Mouse (Mus musculus) adrenal gland, adult (tissue): ENCODE data around the gene 4930562C15Rik.
A peak's percentile ranks its signal among the peaks of the same experiment; 100 is the strongest.

ENCODE experiments used
- DNase-seq, 2 experiments: peaks; one replicate each; pipeline ENCODE4 v3.0.0; 2022 to 2023; ENCODE audit warnings: low spot score in 1 of 2; ENCODE audit not compliant: inconsistent age in 2 of 2

Gene 4930562C15Rik

DNA sequence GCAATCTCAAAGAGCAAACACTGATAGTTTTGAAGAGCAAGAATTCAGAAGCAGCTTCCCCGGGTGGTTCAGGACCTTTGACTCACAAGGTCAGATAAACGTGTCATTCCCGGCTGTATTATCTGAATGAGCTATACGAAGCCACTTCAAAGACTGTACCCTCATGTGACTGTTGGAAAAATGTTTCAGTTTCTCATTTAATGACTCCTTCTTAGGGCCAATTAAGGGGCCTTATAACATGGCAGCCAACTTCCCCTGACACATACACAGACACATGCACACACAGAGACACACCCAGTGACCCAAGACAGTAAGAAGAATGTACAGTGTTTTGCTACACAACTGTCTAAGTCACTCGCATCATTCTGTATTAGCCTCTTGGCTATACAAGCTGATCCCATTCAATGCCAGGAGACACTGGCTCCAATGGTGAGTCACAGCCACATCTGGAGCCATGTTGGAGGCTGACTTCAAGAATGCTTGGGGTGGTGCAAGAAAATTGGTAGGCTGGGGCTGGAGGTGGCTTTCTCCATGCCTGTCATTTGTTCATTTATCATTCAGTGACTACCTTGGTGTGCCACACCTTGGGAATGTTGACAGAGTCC is 19.9 kb downstream of the 4930562C15Rik start:
- DNase-seq: no peak

DNA sequence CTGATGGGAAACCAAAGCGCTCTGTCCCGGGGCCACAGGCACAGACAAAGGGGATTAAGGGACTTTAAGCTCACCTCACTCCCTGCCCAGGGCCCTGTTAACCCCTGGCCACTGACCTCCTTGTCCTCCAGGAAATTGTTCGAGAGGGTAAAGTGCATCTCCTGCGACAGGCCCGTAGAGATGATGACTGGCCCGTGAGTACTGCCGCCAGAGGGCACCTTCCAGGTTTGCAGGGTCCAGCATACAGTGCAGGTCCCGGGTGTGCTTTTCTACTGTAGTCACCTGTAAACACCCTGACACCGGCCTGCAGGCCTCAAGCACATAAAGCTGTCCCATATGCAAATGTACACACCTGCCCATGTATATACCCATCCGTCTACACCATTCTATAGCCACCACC is 26.2 kb downstream of the 4930562C15Rik start:
- no peak for DNase-seq

DNA sequence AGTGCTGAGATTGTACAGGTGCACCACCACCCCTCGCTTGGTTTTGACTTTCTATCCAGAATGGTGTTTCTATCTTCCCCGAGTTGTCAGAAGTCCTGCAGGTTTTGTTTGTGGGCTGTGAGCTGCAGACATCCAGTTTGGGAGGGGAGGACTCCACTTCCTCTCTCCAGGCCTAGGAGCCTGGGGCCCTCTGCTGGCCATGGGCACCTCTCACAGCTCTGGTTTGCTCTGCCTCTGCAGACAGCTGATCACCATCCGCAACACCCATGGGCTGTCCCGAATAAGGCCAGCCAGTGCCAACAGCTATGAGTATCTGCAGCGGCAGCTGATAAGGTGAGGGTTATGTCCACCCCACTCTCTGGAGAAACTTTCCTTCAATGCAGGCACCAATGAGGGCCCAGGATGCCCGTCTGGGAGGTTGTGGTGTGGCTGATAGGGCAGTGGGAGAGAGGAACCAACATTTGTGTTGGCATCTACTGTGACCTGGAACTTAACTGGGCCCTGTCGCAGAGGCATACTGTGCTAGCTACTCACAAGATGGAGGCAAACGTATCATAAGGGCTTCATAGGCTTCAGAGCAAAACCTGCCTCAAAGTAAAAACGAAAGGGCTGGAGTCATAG is 27.8 kb downstream of the 4930562C15Rik start:
- DNase-seq: peak; percentile 78 to 93

DNA sequence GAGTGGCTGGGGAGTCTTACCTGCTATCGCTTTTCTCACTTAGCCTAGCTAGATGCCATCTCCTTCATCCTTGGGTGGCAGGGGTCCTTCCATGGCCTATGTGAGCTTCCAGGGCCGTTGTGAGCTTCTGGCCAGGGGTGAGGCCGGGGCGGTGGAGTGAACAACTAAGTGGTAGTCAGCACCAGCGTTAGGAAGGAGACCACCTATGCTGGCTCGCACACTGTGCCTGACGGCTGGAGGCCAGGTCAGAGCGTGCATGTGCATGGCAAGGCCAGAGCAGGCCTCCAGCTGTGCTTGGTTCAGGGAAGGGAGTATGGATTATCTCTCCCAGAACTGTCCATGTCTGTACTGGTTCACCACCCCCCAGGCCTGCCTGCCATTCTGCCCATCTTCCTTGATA is 28.5 kb downstream of the 4930562C15Rik start:
- no peak for DNase-seq

DNA sequence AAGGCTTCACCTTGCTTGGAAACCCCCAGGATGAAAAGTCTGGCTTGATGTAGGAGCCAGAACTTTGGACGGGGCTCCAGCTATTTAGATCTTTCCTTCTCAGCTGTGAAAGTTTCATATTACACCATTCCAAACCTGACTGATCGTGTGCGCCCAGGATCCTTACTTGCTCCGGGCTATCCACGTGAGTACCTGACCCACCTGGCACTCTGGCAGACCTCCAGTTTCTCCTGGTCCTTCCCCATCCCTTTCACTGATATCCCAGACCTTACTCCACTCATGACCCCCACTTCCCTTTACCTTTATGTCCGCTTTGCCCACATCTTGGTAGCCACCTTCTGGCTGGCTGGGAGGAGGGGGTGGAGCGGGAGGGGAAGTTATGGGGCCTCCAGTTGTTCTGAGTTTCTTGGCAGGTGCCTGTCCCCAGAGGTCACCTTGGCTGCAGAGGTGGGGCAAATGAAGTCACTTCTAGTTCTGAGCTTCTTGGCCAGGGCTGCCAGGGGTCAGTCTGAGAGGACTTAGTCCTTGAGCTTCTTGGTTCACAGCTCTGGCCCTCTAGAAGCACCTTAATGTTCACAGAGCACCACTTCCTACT is 31.0 kb downstream of the 4930562C15Rik start:
- DNase-seq: no peak

DNA sequence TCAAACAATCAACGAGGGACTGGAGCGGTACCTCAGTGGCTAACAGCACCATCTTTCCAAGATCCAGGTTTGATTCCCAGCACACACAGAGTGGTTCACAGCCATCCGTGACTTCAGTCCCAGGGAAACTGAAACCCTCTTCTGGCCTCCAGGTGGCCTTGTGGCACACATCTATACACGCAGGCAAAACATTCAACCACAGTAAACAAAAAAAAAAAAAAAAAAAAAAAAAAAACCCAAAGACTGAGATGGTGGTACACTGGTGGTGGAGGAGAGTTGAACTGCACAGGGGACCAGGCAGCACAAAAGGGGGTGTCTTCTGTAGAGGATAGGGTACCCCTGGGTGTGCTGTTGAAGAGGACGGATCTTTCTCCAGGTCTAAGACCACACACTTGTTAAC is 35.3 kb downstream of the 4930562C15Rik start:
- DNase-seq: no peak

DNA sequence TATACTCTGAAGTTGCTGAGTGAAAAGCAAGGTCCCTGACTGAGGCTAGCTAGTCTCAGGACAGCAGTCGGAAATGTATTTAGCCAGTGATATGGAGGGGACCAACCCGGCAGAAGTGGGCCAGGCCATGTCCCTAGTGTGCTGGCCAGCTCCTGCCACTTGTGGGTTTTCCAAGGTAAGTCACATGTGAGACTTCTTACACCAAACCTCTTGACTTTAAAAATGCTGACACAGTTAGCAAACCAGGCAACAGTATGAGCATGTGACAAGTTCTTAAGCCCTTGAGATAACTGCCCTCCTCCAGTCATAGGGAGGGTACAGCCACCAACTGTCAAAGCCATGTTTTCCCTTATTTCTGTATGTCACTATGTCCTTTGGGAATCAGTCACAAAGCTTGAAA is 36.7 kb downstream of the 4930562C15Rik start:
- no peak for DNase-seq

DNA sequence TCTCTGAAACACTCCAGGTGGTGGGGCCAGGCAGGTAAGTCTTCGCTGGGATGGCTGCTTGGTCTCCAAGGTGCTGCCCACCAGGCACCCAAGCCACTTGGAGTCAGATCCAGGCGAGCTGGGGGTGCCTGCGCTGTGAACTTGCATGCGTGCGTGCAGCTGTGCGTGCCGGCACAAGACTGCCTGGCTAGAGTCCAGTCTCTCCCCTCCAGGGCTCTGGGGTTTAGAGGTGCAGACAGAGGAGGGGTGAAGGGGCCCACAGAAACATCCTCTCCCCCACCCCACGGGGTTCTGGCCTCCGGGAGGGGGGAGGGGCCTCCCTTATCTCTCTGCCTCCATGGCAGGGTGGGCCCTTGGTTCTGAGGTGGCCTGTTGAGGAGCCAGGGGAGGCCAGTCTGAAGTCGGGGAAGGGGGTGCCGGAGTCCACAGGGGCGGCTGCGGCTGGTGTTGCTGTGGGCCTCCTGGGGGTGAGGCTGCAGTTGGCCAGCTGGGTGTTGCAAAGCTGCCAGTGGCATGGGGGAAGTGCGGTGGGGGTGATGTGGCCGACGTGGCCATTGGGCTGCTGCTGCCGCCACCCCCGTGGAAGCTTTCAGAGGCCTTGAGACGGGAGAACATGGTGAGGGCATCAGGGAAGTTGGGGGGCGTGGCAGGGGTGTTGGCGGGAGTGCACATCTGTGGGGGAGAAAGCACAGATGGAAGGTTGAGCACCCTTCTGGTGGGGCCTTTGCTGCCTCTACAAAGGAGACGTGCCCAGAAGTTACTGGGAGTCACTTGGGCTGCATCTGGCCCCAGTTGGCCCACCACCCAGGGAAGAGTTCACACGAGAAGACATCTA is 40.2 kb downstream of the 4930562C15Rik start:
- no peak for DNase-seq

DNA sequence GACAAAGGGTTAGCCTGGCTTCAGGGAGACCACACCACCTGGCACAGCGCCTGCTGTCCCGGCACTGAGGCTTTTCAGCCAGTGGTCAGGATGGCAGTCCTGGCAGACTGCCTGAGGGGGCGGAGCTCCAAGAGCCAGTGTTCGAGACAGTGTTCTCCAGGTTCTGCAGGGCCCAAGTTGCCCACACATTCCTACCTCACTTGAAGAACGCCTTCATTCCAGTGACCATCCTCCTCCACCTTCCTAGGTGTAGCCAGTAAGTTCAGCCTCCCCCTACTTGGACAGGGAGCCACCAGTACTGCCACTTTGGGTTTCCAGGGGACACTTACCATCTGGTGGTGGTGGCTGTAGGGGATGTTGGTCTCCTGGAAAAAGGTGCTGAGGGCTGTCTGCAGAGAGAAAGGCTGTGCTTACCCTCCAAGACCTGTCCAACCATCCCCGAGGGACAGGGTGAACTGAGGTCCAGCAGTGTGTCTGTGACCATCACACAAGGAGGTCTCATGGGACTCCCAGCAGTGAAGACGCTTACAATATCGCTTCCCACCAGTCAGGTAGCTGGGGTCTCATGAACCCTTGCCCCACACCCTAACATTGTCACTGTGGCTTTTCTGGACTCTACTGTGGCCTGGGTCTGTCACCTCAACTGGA is 40.9 kb downstream of the 4930562C15Rik start:
- DNase-seq: peak; percentile 71 to 83

DNA sequence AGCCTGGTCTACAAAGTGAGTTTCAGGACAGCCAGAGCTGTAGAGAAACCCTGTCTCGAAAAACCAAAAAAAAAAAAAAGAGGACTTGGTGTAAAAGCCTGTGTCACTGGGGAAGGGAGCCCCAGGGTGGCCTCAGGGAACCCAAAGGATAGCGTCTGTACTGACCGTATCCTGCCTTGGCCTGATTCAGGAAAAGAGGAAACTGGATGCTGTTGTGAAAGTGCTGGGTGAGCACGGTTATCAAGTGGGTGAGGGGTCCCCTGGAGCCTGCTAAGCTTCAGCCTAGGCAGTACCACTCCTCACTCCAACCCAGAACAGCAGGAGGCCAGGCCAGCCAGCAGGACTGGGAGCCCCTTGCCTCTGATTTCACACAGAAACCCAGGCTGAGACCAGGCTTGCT is 42.0 kb downstream of the 4930562C15Rik start:
- DNase-seq: peak in 1 of 2 experiments; percentile 52

DNA sequence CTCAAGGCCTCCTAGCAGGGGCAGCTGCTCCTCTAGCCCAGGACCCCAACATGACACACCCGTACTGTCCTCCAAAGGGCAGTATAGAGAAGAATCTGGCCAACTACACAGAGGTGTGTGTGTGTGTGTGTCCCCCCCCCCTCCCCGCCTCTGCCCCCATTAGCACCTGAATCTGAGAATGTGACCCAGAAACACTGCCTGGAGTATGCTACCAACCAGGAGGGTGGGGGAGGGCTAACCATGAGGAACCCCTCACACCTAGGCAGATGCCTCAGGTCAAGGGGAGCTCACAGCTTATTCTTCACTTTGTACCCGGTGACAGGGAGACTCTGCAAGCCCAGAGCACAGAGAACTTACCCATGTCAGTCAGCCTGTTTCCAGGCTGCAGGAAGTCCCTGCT is 42.5 kb downstream of the 4930562C15Rik start:
- DNase-seq: no peak

DNA sequence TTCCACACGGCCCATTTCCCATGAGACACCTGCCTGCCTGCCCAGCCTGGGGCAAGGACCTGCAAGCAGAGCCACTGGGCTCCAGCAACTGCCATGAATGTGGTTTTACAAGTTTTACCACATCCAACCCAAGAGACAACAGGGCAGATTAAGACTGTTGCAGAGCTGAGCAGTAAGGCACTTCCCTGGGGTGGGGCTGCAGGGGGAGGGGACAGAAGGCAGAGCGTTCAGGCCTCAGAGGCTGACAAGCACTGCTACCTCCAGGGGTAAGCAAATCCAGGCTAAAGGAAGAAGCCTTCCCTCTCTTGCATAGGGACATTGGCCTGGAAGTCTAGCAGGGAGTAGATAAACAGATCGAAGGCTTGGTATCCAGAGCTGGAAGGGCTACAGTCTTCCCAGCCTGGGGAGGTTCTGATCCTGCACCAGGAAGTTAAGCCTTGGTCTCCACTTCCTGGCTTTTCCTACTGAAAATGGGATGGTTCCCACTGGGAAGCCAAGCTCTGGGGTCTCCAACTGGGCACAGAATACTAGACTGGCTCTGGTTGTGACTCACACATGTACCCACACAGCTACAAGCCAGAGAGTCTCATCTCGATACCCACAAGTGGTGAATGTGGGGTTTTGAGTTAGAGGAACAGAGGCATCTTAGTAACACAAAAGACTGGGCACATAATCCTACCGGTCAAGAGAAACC is 43.1 kb downstream of the 4930562C15Rik start:
- DNase-seq: peak; percentile 38 to 68

DNA sequence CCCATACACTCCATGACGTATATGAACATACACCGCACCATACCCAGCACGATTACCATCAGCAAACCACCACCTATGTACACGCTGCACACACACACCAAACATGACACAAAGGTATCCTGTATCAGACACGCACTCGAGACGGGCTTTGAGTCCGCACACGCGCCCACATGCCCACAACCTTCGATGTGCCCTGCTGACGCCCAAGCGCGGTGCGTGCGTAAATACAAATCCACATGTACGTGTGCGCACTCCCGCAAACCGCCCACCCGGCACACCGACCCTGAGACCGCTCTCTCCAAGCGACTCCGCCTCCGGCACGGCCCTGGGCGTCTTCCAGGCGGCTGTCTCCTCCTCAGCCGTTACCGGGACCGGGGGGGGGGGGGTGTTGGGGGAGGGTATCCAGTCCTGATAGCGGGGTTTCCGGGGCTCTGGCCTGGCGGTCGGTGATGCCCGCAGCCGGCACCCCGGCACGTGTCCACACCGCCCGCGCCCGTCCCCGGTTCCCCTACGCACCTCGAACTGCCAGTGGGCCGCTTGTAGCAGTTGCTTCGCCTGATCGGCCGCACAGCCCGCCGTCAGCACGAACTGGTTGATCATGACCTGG is 44.0 kb downstream of the 4930562C15Rik start:
- DNase-seq: peak in 1 of 2 experiments; percentile 67

DNA sequence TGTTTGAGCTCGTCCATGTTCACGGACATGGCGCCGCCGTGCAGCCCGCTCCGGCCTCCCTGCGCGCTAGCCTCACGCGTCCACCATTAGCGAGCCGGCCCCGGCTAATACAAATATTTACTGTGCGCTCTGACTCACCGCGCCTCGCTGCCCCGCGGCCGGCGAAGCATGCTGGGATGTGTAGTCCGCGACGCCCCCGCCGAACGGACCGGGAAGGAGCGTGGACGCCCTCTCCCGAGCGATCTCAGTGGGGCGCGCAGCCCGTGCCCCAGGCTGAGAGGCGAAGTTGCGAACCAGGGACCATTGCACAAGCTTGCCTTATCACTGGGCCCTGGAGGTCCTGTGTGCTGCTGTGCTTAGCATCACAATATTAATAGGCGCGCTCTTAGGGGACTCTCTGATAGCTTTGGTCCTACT is 44.5 kb downstream of the 4930562C15Rik start:
- peak; percentile 94 to 97 for DNase-seq

DNA sequence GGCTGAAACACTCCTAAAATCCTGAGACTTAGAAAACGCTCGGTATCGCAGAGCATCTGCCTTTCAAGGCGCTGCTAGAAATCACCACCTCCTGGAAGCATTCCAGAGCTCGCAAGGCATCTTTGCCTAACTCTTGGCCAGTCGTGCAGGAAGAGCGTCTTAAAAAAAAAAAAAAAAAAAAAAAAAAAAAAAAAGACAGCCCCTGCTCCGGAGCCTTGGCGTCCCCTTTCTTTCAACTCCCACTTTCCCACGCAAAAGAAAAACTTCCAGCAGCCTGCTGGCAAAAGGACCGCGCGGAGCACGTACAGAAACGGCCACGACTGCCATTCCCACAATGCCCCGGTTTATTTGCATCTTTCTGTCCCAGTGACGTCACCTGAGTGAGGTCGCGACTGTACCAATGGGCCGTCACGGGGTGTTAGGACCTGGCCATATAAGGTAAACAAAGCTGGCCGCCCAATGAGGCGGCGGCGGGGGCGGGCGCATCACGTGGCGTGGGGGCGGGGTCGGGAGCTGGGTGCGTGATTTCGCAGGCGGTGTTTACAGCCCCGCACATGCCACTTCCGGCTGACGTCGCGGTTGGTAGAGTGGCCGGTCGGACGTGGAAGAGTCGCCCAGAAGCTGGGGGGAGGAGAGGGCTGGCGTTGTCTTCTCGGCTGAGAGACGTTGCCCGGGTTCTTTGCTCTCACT is 45.1 kb downstream of the 4930562C15Rik start, which contains the start of gene Ubald1:
Gene Ubald1 (minus strand): TSS at position 180 of the 690 bp plus-strand sequence.
- DNase-seq: peak; percentile 98 to 100

DNA sequence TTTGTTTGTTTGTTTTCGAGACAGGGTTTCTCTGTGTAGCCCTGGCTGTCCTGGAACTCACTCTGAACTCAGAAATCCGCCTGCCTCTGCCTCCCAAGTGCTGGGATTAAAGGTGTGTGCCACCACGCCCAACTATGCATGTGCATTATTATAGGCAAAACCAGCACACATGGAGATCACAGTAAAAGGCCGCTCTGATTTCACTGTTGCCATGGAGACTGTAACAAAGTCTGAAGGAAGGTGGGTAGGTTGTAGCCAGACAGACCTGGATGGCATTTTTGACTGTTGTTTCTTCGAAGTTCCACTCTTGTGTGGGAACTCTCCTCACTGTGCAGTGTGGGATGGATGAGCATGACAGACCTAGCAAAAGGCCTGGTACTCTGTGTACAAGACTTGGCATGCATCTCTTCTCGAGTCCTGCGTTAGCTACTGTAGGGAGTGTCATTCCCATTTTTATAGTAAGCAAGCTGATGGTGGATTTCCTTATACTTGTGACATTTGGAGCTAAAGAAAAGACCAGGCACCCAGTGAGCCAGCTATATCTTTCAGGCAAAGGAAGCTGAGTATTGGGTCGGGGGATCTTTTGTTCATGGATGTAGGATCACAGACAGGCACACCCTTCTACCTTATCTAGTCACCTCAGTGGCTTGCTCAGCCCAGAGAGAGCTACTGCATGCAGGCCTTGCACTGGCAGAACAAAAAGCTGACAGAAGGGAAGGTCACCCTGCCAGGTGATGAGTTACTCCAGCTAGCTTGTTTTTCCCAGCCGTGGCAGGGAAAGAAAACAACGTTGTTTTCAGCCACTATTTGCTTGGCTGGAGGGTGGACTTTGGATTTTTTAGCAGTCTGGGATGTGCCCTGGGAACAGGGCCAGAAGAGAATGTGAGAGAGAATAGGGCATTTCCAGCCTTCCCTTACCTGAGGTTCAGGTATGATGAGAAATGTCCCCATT is 46.5 kb downstream of the 4930562C15Rik start:
- DNase-seq: no peak

DNA sequence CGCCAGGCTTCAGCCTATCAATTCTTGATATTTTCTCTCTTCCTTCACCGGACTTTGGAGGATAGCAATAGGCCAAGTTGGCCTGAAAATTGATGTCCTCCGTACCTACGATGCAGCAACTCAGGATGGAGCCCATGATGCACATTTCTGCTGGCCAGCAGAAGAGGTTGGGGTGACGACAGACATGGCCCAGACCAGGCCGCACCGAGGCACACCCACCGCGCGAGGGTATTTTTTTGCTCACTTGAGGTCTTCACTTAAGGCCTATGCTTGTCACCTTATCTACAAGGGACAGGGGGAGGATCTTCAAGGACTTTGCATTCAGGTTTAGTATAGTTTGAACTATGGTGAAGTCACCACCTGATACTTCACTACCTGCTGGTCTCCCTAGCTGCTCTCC is 49.7 kb downstream of the 4930562C15Rik start:
- peak in 1 of 2 experiments; percentile 50 for DNase-seq
